Mouse (Mus musculus): Measurements from ENCODE around the gene Rpl23.

Rpl23 gene

GRCm38 (mm10) chr11:97813746-97814515, 31.7 kb upstream of the Rpl23 start:
- DNase-seq = peak; percentile 40 to 52

- peak in 1 of 2 experiments; percentile 64 for DNase-seq
These were observed 30.8 kb upstream of the Rpl23 start for GRCm38 (mm10) chr11:97813085-97813484.

- no peak for DNase-seq
These were observed 30.3 kb upstream of the Rpl23 start for GRCm38 (mm10) chr11:97812491-97812921.

GRCm38 (mm10) chr11:97811569-97812362, 29.5 kb upstream of the Rpl23 start:
- no peak for DNase-seq

- no peak for DNase-seq
These were observed 28.7 kb upstream of the Rpl23 start for GRCm38 (mm10) chr11:97810970-97811369.

GRCm38 (mm10) chr11:97810356-97810755, 28.1 kb upstream of the Rpl23 start:
- DNase-seq = peak; percentile 78 to 86

GRCm38 (mm10) chr11:97809235-97810121, 27.2 kb upstream of the Rpl23 start:
- DNase-seq = no peak

GRCm38 (mm10) chr11:97808621-97809234, 26.5 kb upstream of the Rpl23 start:
- DNase-seq = no peak

- peak; percentile 59 to 72 for DNase-seq
These were observed 25.9 kb upstream of the Rpl23 start for GRCm38 (mm10) chr11:97808093-97808492.

- DNase-seq = no peak
These were observed 25.4 kb upstream of the Rpl23 start for GRCm38 (mm10) chr11:97807626-97808025.

- no peak for DNase-seq
These were observed 24.4 kb upstream of the Rpl23 start for GRCm38 (mm10) chr11:97806613-97806964.

- no peak for DNase-seq
These were observed 23.7 kb upstream of the Rpl23 start for GRCm38 (mm10) chr11:97805662-97806612.

GRCm38 (mm10) chr11:97804841-97805661, 22.8 kb upstream of the Rpl23 start:
- no peak for DNase-seq

GRCm38 (mm10) chr11:97803847-97804246, 21.6 kb upstream of the Rpl23 start:
- no peak for DNase-seq

- DNase-seq = no peak
These were observed 20.3 kb upstream of the Rpl23 start for GRCm38 (mm10) chr11:97802495-97802894.

GRCm38 (mm10) chr11:97802194-97802470, 19.9 kb upstream of the Rpl23 start:
- DNase-seq = no peak

GRCm38 (mm10) chr11:97801409-97802193, 19.4 kb upstream of the Rpl23 start:
- peak; percentile 56 to 76 for DNase-seq

- DNase-seq = peak; percentile 55 to 64
These were observed 18.6 kb upstream of the Rpl23 start for GRCm38 (mm10) chr11:97800691-97801408.
